Mouse (Mus musculus): ENCODE results near the gene C2cd5.

- TF ChIP-seq CTCF (IDR thresholded peaks at IDR 0.05; ENCODE audit: low read depth) (no peak), EP300 (IDR thresholded peaks at IDR 0.05; ENCODE audit: low read depth) (no peak)
Observed at GRCm38 (mm10) chr6:142977221-142977620, 122.7 kb downstream of the C2cd5 start.
